Mouse (Mus musculus) layer of hippocampus, adult 2 months (tissue): ENCODE data around the gene Sumo3. TPM values are rescaled to one million over a fixed set of nuclear protein-coding genes. Genes with fewer than 3 reads are reported as not detected.

ENCODE experiments used
- DNase-seq, 2 experiments: peaks; one replicate each; pipeline ENCODE4 v3.0.0; 2022; ENCODE audit warnings: low spot score in 2 of 2
- H3K27ac ChIP-seq: fragments of 200-600 bp; 2 replicates; pipeline ENCODE4 v1.8.1; 2022
- H3K4me3 ChIP-seq: fragments of 200-600 bp; 2 replicates; pipeline ENCODE4 v1.8.1; 2022; ENCODE audit warnings: mild to moderate bottlenecking
- CTCF ChIP-seq: fragments of 200-600 bp; conservative IDR thresholded peaks from 2 replicates; pipeline ENCODE4 v1.8.1; 2022; ENCODE audit warnings: antibody characterized with exemption, mild to moderate bottlenecking, moderate library complexity
- total RNA-seq, 2 experiments: library from RNA; stranded (reverse); gene quantifications; 2 replicates each; pipeline ENCODE4 v1.2.3; 2021

The Sumo3 gene
- total RNA-seq, 2 experiments from 2014 or later = 131 to 138 TPM

- Histone ChIP-seq H3K4me3 (peak within 1 kb of the TSS; percentile 82), H3K27ac (peak within 1 kb of the TSS; percentile 96)
- TF ChIP-seq CTCF = no peak
- peak; percentile 88 to 93 for DNase-seq
Measured at GRCm38 (mm10) chr10:77622055-77622988, 16.4 kb downstream of the Sumo3 start, which contains the start of gene Ube2g2. Gene Ube2g2, plus strand, starts transcription at chr10:77622275.

GRCm38 (mm10) chr10:77623069-77623492 is 17.2 kb downstream of the Sumo3 start:
- peak; percentile 17; the same call in 1 of the 2 replicates for TF ChIP-seq CTCF
- Histone ChIP-seq H3K4me3 (peak overlapping the region; percentile 82), H3K27ac (peak overlapping the region; percentile 96)
- DNase-seq = peak in 1 of 2 experiments; percentile 53

GRCm38 (mm10) chr10:77623639-77624400 is 17.9 kb downstream of the Sumo3 start:
- Histone ChIP-seq H3K4me3 (peak overlapping the region; percentile 82), H3K27ac (peak overlapping the region; percentile 96)
- no peak for TF ChIP-seq CTCF
- no peak for DNase-seq

- peak overlapping the region; percentile 43; the same call in 1 of the 2 replicates for H3K4me3 ChIP-seq
- no peak for TF ChIP-seq CTCF
- peak overlapping the region; percentile 96 for H3K27ac ChIP-seq
Measured at GRCm38 (mm10) chr10:77624570-77624995, 18.7 kb downstream of the Sumo3 start.

GRCm38 (mm10) chr10:77626036-77626435 is 20.1 kb downstream of the Sumo3 start:
- Histone ChIP-seq H3K4me3 (no peak overlapping the region; the same call in 1 of the 2 replicates), H3K27ac (peak overlapping the region; percentile 96)
- no peak for DNase-seq
- no peak for TF ChIP-seq CTCF

More at GRCm38 (mm10) chr10:77624570-77624995, 18.7 kb downstream of the Sumo3 start:
- DNase-seq = peak; percentile 60 to 68

- Histone ChIP-seq H3K4me3 (no peak overlapping the region), H3K27ac (peak overlapping the region; percentile 96)
- DNase-seq = no peak
- TF ChIP-seq CTCF = no peak
Measured at GRCm38 (mm10) chr10:77626591-77626990, 20.7 kb downstream of the Sumo3 start.

GRCm38 (mm10) chr10:77627497-77627896 is 21.6 kb downstream of the Sumo3 start:
- Histone ChIP-seq H3K27ac (no peak overlapping the region), H3K4me3 (no peak overlapping the region)
- DNase-seq = peak; percentile 84 to 89
- TF ChIP-seq CTCF = peak; percentile 98

GRCm38 (mm10) chr10:77629163-77629562 is 23.3 kb downstream of the Sumo3 start:
- H3K4me3 ChIP-seq = no peak overlapping the region
- H3K27ac ChIP-seq = no peak overlapping the region
- no peak for TF ChIP-seq CTCF
- DNase-seq = no peak

GRCm38 (mm10) chr10:77629970-77630369 is 24.1 kb downstream of the Sumo3 start:
- TF ChIP-seq CTCF = peak; percentile 45
- no peak for DNase-seq
- H3K27ac ChIP-seq = no peak overlapping the region
- no peak overlapping the region for H3K4me3 ChIP-seq

GRCm38 (mm10) chr10:77634016-77634415 is 28.1 kb downstream of the Sumo3 start:
- Histone ChIP-seq H3K27ac (peak overlapping the region; percentile 58), H3K4me3 (no peak overlapping the region)
- DNase-seq = no peak
- TF ChIP-seq CTCF = no peak

- Histone ChIP-seq H3K27ac (peak overlapping the region; percentile 58), H3K4me3 (no peak overlapping the region)
- DNase-seq = no peak
- no peak; the same call in 1 of the 2 replicates for TF ChIP-seq CTCF
Measured at GRCm38 (mm10) chr10:77634452-77635231, 28.7 kb downstream of the Sumo3 start.
